9 mouse cellular contexts compared by ENCODE assay signal in genomic region chr11:49710664-49711063, GRCm38 (mm10). TPM values are rescaled to one million over a fixed set of nuclear protein-coding genes. Genes with fewer than 3 reads are reported as not detected.
A peak's percentile ranks its signal among the peaks of the same experiment; 100 is the strongest.
DNase-seq lines count a peak whose midpoint lies in the region; ATAC-seq and TF ChIP-seq lines count a peak whose summit lies in the region.
"Had no signal": no experiment of that assay in that cellular context is flagged by ENCODE, and none has a peak within 500 bp of the region (broad histone marks: within the 10 kb centered on the region; RNA-seq: fewer than 3 reads in every experiment).

No protein-coding gene starts in this region.

- no peak for ATAC-seq in forebrain, embryonic 13.5 days
- no peak for ATAC-seq in limb, embryonic 12.5 days (ENCODE audit: insufficient number of reproducible peaks, insufficient read depth, low FRiP score, low TSS enrichment, low read depth)
- ATAC-seq in neural tube, embryonic 13.5 days (ENCODE audit: low read depth), result no peak

- H3K36me3 ChIP-seq in forebrain, embryonic 13.5 days (ENCODE audit: poor library complexity, severe bottlenecking), result peaks cover 15% of the 10 kb centered on the region
- peaks cover 28% of the 10 kb centered on the region for H3K36me3 ChIP-seq in limb, embryonic 12.5 days
- peaks cover 13% of the 10 kb centered on the region for H3K36me3 ChIP-seq in neural tube, embryonic 13.5 days

- 74% methylated on average over 2 of the region's 2 CpGs for WGBS in forebrain, embryonic 13.5 days
- WGBS in limb, embryonic 12.5 days, result 74% methylated on average over 2 of the region's 2 CpGs
- 76% methylated on average over 2 of the region's 2 CpGs for WGBS in neural tube, embryonic 13.5 days

- H3K4me2 ChIP-seq in forebrain, embryonic 13.5 days, result peak overlapping the region; percentile 73
- peak overlapping the region; percentile 76 for H3K4me2 ChIP-seq in limb, embryonic 12.5 days
- peak overlapping the region; percentile 70 for H3K4me2 ChIP-seq in neural tube, embryonic 13.5 days

- peak overlapping the region; percentile 99 for H3K9ac ChIP-seq in forebrain, embryonic 13.5 days
- no peak overlapping the region for H3K9ac ChIP-seq in limb, embryonic 12.5 days (replicated peaks)
- peak overlapping the region; percentile 96 for H3K9ac ChIP-seq in neural tube, embryonic 13.5 days

- H3K27ac ChIP-seq in layer of hippocampus, adult 2 months, result no peak overlapping the region
- no peak overlapping the region for H3K27ac ChIP-seq in forebrain, embryonic 13.5 days
- H3K27ac ChIP-seq in limb, embryonic 12.5 days, result no peak overlapping the region
- no peak overlapping the region for H3K27ac ChIP-seq in neural tube, embryonic 13.5 days (replicated peaks)

- H3K27me3 ChIP-seq in forebrain, embryonic 13.5 days, result no peaks in the 10 kb centered on the region
- no peaks in the 10 kb centered on the region for H3K27me3 ChIP-seq in limb, embryonic 12.5 days
- H3K27me3 ChIP-seq in neural tube, embryonic 13.5 days, result no peaks in the 10 kb centered on the region

- H3K4me1 ChIP-seq in forebrain, embryonic 13.5 days, result peaks cover 42% of the 10 kb centered on the region
- H3K4me1 ChIP-seq in limb, embryonic 12.5 days (replicated peaks), result peaks cover 20% of the 10 kb centered on the region; the same call in 1 of the 2 replicates
- peaks cover 39% of the 10 kb centered on the region for H3K4me1 ChIP-seq in neural tube, embryonic 13.5 days (replicated peaks)

- TF ChIP-seq CTCF in layer of hippocampus, adult 2 months (conservative IDR thresholded peaks at IDR 0.05), result no peak

- H3K9me3 ChIP-seq in forebrain, embryonic 13.5 days (replicated peaks), result no peaks in the 10 kb centered on the region
- no peaks in the 10 kb centered on the region for H3K9me3 ChIP-seq in limb, embryonic 12.5 days
- no peaks in the 10 kb centered on the region for H3K9me3 ChIP-seq in neural tube, embryonic 13.5 days

- H3K4me3 ChIP-seq in layer of hippocampus, adult 2 months, result peak overlapping the region; percentile 88
- H3K4me3 ChIP-seq in forebrain, embryonic 13.5 days, result peak overlapping the region; percentile 93
- peak overlapping the region; percentile 96 for H3K4me3 ChIP-seq in limb, embryonic 12.5 days (replicated peaks)
- H3K4me3 ChIP-seq in neural tube, embryonic 13.5 days, result peak overlapping the region; percentile 95

- DNase-seq in layer of hippocampus, adult 2 months (ENCODE audit: low spot score in 2 of 2), result no peak
- DNase-seq in layer of hippocampus, adult 8-10 months (ENCODE audit: low spot score in 2 of 2), result no peak
- DNase-seq in thymus, adult 18-20 months, result no peak
- no peak for DNase-seq in thymus, postnatal 14 days
- DNase-seq in cerebellum, postnatal 14 days, result no peak
- DNase-seq: cerebellum, adult 8-10 months had no signal

RNA-seq across cellular contexts. Expression of gene Cnot6, which starts 1.9 kb away (rescaled TPM):
- 10 to 100 TPM; 43.6 to 46.4 TPM for total RNA-seq in layer of hippocampus, adult 2 months (2021)
- total RNA-seq in layer of hippocampus, adult 8-10 months (2022), result 10 to 100 TPM; 39.8 to 53.9 (median 46.8) TPM
- polyA plus RNA-seq in forebrain, embryonic 13.5 days (2015; fragmentation: Nextera tagmentation; extraction: Ambion mirVana), result 71.4 and 76.3 TPM in 2 replicates
- polyA plus RNA-seq in limb, embryonic 12.5 days (2016; fragmentation: Nextera tagmentation; extraction: Ambion mirVana), result 93.2 and 95.3 TPM in 2 replicates
- polyA plus RNA-seq in neural tube, embryonic 13.5 days (2015; fragmentation: Nextera tagmentation; extraction: Ambion mirVana), result 42.8 and 52.8 TPM in 2 replicates

RNA-seq across cellular contexts. Expression of gene Scgb3a1, which starts 47.3 kb away (rescaled TPM):
- total RNA-seq in layer of hippocampus, adult 2 months (2021), result not detected
- total RNA-seq in layer of hippocampus, adult 8-10 months (2022), result not detected
- polyA plus RNA-seq in forebrain, embryonic 13.5 days (2015; fragmentation: Nextera tagmentation; extraction: Ambion mirVana), result not detected in 2 replicates
- not detected in 2 replicates for polyA plus RNA-seq in limb, embryonic 12.5 days (2016; fragmentation: Nextera tagmentation; extraction: Ambion mirVana)
- polyA plus RNA-seq in neural tube, embryonic 13.5 days (2015; fragmentation: Nextera tagmentation; extraction: Ambion mirVana), result not detected in 2 replicates
